Mouse (Mus musculus): Measurements from ENCODE around the gene Ywhae. TPM values are rescaled to one million over a fixed set of nuclear protein-coding genes. Genes with fewer than 3 reads are reported as not detected.
A peak's percentile ranks its signal among the peaks of the same experiment; 100 is the strongest.
"Not testable (repeated sequence)": the region's sequence is repeated elsewhere in the genome, so short reads cannot be mapped to it uniquely, and the experiment has no call there.

Gene Ywhae
- polyA plus RNA-seq (2012; ENCODE audit: insufficient read depth, insufficient read length, missing spikeins): 337 and 382 TPM in 2 replicates

- peaks cover 13% of the 10 kb centered on the region for H3K4me1 ChIP-seq (ENCODE audit: control insufficient read depth, insufficient read depth, low read length)
- TF ChIP-seq POLR2A (IDR thresholded peaks at IDR 0.05; ENCODE audit: borderline replicate concordance, low read depth, low read length) (no peak), CTCF (IDR thresholded peaks at IDR 0.05; ENCODE audit: low read depth, low read length) (no peak)
- peak within 1 kb of the TSS; percentile 96 for H3K27ac ChIP-seq (ENCODE audit: insufficient read depth, low read depth, low read length)
- H3K4me3 ChIP-seq (ENCODE audit: insufficient read depth, low read length): peak within 1 kb of the TSS; percentile 69
These were observed at the start of gene Ywhae for GRCm38 (mm10) chr11:75732434-75733226. Ywhae (plus strand) TSS chr11:75732869.

GRCm38 (mm10) chr11:75684462-75684861, 48.2 kb upstream of the Ywhae start:
- Histone ChIP-seq H3K27ac (ENCODE audit: insufficient read depth, low read depth, low read length) (no peak overlapping the region), H3K4me1 (ENCODE audit: control insufficient read depth, insufficient read depth, low read length) (peaks cover 19% of the 10 kb centered on the region), H3K4me3 (ENCODE audit: insufficient read depth, low read length) (no peak overlapping the region)
- TF ChIP-seq CTCF (IDR thresholded peaks at IDR 0.05; ENCODE audit: low read depth, low read length) (no peak), POLR2A (IDR thresholded peaks at IDR 0.05; ENCODE audit: borderline replicate concordance, low read depth, low read length) (no peak)

GRCm38 (mm10) chr11:75684956-75685355, 47.7 kb upstream of the Ywhae start:
- Histone ChIP-seq H3K4me3 (ENCODE audit: insufficient read depth, low read length) (no peak overlapping the region), H3K4me1 (ENCODE audit: control insufficient read depth, insufficient read depth, low read length) (peaks cover 19% of the 10 kb centered on the region), H3K27ac (ENCODE audit: insufficient read depth, low read depth, low read length) (no peak overlapping the region)
- TF ChIP-seq CTCF (IDR thresholded peaks at IDR 0.05; ENCODE audit: low read depth, low read length) (no peak), POLR2A (IDR thresholded peaks at IDR 0.05; ENCODE audit: borderline replicate concordance, low read depth, low read length) (no peak)

- TF ChIP-seq CTCF (IDR thresholded peaks at IDR 0.05; ENCODE audit: low read depth, low read length): no peak
- no peak for TF ChIP-seq POLR2A (IDR thresholded peaks at IDR 0.05; ENCODE audit: borderline replicate concordance, low read depth, low read length)
- H3K4me3 ChIP-seq (ENCODE audit: insufficient read depth, low read length): no peak overlapping the region
- peaks cover 14% of the 10 kb centered on the region for H3K4me1 ChIP-seq (ENCODE audit: control insufficient read depth, insufficient read depth, low read length)
- H3K27ac ChIP-seq (ENCODE audit: insufficient read depth, low read depth, low read length): no peak overlapping the region
These were observed 45.2 kb upstream of the Ywhae start for GRCm38 (mm10) chr11:75687343-75687993.

- Histone ChIP-seq H3K27ac (ENCODE audit: insufficient read depth, low read depth, low read length) (no peak overlapping the region), H3K4me3 (ENCODE audit: insufficient read depth, low read length) (no peak overlapping the region), H3K4me1 (ENCODE audit: control insufficient read depth, insufficient read depth, low read length) (peaks cover 14% of the 10 kb centered on the region)
- no peak for TF ChIP-seq POLR2A (IDR thresholded peaks at IDR 0.05; ENCODE audit: borderline replicate concordance, low read depth, low read length)
- TF ChIP-seq CTCF (IDR thresholded peaks at IDR 0.05; ENCODE audit: low read depth, low read length): no peak
These were observed 44.5 kb upstream of the Ywhae start for GRCm38 (mm10) chr11:75688132-75688531.

- TF ChIP-seq POLR2A (IDR thresholded peaks at IDR 0.05; ENCODE audit: borderline replicate concordance, low read depth, low read length) (no peak), CTCF (IDR thresholded peaks at IDR 0.05; ENCODE audit: low read depth, low read length) (no peak)
- Histone ChIP-seq H3K4me3 (ENCODE audit: insufficient read depth, low read length) (no peak overlapping the region), H3K4me1 (ENCODE audit: control insufficient read depth, insufficient read depth, low read length) (peaks cover 10% of the 10 kb centered on the region)
These were observed 42.7 kb upstream of the Ywhae start for GRCm38 (mm10) chr11:75689977-75690376.

GRCm38 (mm10) chr11:75691047-75691446, 41.6 kb upstream of the Ywhae start:
- H3K4me1 ChIP-seq (ENCODE audit: control insufficient read depth, insufficient read depth, low read length): peaks cover 8% of the 10 kb centered on the region
- TF ChIP-seq POLR2A (IDR thresholded peaks at IDR 0.05; ENCODE audit: borderline replicate concordance, low read depth, low read length) (no peak), CTCF (IDR thresholded peaks at IDR 0.05; ENCODE audit: low read depth, low read length) (no peak)

More at GRCm38 (mm10) chr11:75689977-75690376, 42.7 kb upstream of the Ywhae start:
- H3K27ac ChIP-seq (ENCODE audit: insufficient read depth, low read depth, low read length): no peak overlapping the region

GRCm38 (mm10) chr11:75693570-75693969, 39.1 kb upstream of the Ywhae start:
- TF ChIP-seq CTCF (IDR thresholded peaks at IDR 0.05; ENCODE audit: low read depth, low read length) (no peak), POLR2A (IDR thresholded peaks at IDR 0.05; ENCODE audit: borderline replicate concordance, low read depth, low read length) (no peak)
- Histone ChIP-seq H3K4me3 (ENCODE audit: insufficient read depth, low read length) (no peak overlapping the region), H3K4me1 (ENCODE audit: control insufficient read depth, insufficient read depth, low read length) (peaks cover 3% of the 10 kb centered on the region), H3K27ac (ENCODE audit: insufficient read depth, low read depth, low read length) (no peak overlapping the region)

More at GRCm38 (mm10) chr11:75691047-75691446, 41.6 kb upstream of the Ywhae start:
- Histone ChIP-seq H3K4me3 (ENCODE audit: insufficient read depth, low read length) (no peak overlapping the region), H3K27ac (ENCODE audit: insufficient read depth, low read depth, low read length) (no peak overlapping the region)

GRCm38 (mm10) chr11:75697464-75697863, 35.2 kb upstream of the Ywhae start:
- H3K4me3 ChIP-seq (ENCODE audit: insufficient read depth, low read length); H3K4me1 ChIP-seq (ENCODE audit: control insufficient read depth, insufficient read depth, low read length); H3K27ac ChIP-seq (ENCODE audit: insufficient read depth, low read depth, low read length): not testable (repeated sequence)

GRCm38 (mm10) chr11:75700557-75700956, 32.1 kb upstream of the Ywhae start:
- no peak overlapping the region for H3K27ac ChIP-seq (ENCODE audit: insufficient read depth, low read depth, low read length)
- H3K4me1 ChIP-seq (ENCODE audit: control insufficient read depth, insufficient read depth, low read length): peaks cover 8% of the 10 kb centered on the region
- no peak overlapping the region for H3K4me3 ChIP-seq (ENCODE audit: insufficient read depth, low read length)
- TF ChIP-seq POLR2A (IDR thresholded peaks at IDR 0.05; ENCODE audit: borderline replicate concordance, low read depth, low read length) (no peak), CTCF (IDR thresholded peaks at IDR 0.05; ENCODE audit: low read depth, low read length) (no peak)

All from bone marrow macrophage, adult 2 months (primary cell).